Comparison of ENCODE assay signal across 7 mouse cellular contexts in the genomic region with DNA sequence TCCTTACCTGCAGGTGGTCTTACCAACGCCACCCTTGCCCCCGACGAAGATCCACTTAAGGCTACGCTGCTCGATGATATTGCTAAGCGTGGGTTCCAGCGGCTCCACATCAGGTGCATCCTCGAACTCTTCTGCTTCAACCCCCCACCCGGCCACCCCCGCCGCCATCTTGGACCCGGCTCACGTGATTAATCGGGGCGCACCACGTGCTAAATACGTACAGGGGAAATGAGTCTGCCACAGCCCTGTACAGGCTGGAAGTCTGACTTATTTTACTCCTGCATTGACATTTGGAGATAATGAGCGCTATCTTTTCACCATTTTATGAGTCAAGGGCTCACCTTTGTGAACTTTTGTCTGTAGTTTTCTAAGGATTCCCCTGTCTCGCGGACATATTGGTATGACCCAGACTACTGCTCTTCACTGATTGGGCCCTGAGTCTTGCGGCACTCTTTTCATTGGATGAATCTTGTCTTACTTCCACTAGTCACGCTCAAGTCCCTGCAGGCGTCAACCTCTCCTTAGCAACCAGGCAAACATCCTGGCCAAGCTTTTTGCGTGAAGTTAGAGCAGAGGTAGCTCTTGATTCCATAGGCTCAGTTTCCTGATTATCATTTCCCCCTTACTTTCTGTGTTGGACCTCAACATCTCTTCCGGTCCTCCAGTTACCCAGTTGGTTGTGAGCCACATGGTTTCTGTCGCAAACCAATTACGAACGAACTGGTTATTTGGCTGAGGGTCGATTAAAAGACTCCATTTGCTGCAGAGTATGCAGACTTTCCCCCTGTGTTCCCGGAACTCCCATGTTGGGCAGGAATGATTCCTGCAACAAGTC. TPM values are rescaled to one million over a fixed set of nuclear protein-coding genes. Genes with fewer than 3 reads are reported as not detected.
A peak's percentile ranks its signal among the peaks of the same experiment; 100 is the strongest.
DNase-seq lines count a peak whose midpoint lies in the region; ATAC-seq lines count a peak whose summit lies in the region.

A gene (minus strand): TSS at position 184 of the 835 bp plus-strand sequence.

- DNase-seq in adrenal gland, adult 18-20 months (ENCODE audit: low spot score in 2 of 2): peak; percentile 72 to 74
- peak; percentile 95 for DNase-seq in embryo, embryonic 10.5 days (ENCODE audit: low spot score)
- peak; percentile 81 for DNase-seq in gastrocnemius, postnatal 14 days
- DNase-seq in left cerebral cortex, postnatal 10 days (ENCODE audit: extremely low spot score in 1 of 2, low spot score in 2 of 2): peak; percentile 86 to 90
- peak; percentile 77 for DNase-seq in right cerebral cortex, postnatal 25 days

- ATAC-seq in inflammation-experienced regulatory T-cells, adult 6 months: peak; percentile 95
- ATAC-seq in megakaryocyte-erythroid progenitor cell, adult 5-6 weeks (replicated peaks; ENCODE audit: low FRiP score, low TSS enrichment, poor library complexity, severe bottlenecking): peak; percentile 88

- intact Hi-C loops in gastrocnemius, postnatal 14 days (cut with DNase I; ENCODE audit: low total_unique reads): no loop called here
- intact Hi-C loops in left cerebral cortex, postnatal 10 days (cut with DNase I): no loop called here

RNA-seq across cellular contexts. Expression of the gene that starts here (rescaled TPM):
- 100 to 1,000 TPM in 1 of 2 experiments, 10 to 100 TPM in 1; 89.2 to 100 TPM for total RNA-seq in adrenal gland, adult 18-20 months (2021)
- 10 to 100 TPM; 44.3 to 44.9 TPM for total RNA-seq in gastrocnemius, postnatal 14 days (2021)
- polyA plus RNA-seq in inflammation-experienced regulatory T-cells, adult 6 months (2017; shearing (Covaris generic)): 10 to 100 TPM; 50.0 to 67.9 (median 60.7) TPM
- 100 to 1,000 TPM; 111 to 113 TPM for total RNA-seq in left cerebral cortex, postnatal 10 days (2021)
- total RNA-seq in megakaryocyte-erythroid progenitor cell, adult 5-6 weeks (2014; fragmentation: Nextera tagmentation): 77.3 and 82.3 TPM in 2 replicates
- 48.6 and 73.5 TPM in 2 replicates for total RNA-seq in megakaryocyte-erythroid progenitor cell, adult 5-6 weeks (2017)

Comparison
In these comparisons a context has a peak if more than half of its experiments do, and no peak if none do; other contexts are left out.
1. Peak in every context shown above with its lines: DNase-seq and ATAC-seq.